Mouse (Mus musculus) ES-Bruce4 (cell line): ENCODE measurements at regions not wholly inside any gene's neighbourhood (a gene's known extent, or its start where the extent isn't known, plus 50 kb on each side); places are given as distances from the start of the nearest gene placed in this dataset.

Experiments
- H3K27ac ChIP-seq: 2 replicates; pipeline ENCODE4 v1.5.1; 2012; ENCODE audit warnings: low read length, inconsistent platforms; ENCODE audit not compliant: insufficient read depth
- H3K27me3 ChIP-seq: 2 replicates; pipeline ENCODE4 v1.6.1; 2012; ENCODE audit warnings: mild to moderate bottlenecking, low read length, inconsistent platforms; ENCODE audit not compliant: control insufficient read depth, poor library complexity, insufficient read depth, severe bottlenecking
- H3K36me3 ChIP-seq: 2 replicates; pipeline ENCODE4 v1.6.1; 2012; ENCODE audit warnings: inconsistent platforms, mild to moderate bottlenecking, low read length, moderate library complexity; ENCODE audit not compliant: control insufficient read depth, poor library complexity, insufficient read depth, severe bottlenecking
- H3K4me1 ChIP-seq: one replicate; pipeline ENCODE4 v1.8.1; 2011; ENCODE audit warnings: low read length; ENCODE audit not compliant: control insufficient read depth, insufficient read depth
- H3K4me3 ChIP-seq: 2 replicates; pipeline ENCODE4 v1.5.1; 2011; ENCODE audit warnings: low read depth, mild to moderate bottlenecking, low read length
- H3K9ac ChIP-seq: 2 replicates; pipeline ENCODE4 v1.6.1; 2012; ENCODE audit warnings: low read depth, mild to moderate bottlenecking, inconsistent platforms; ENCODE audit not compliant: poor library complexity, severe bottlenecking
- H3K9me3 ChIP-seq: replicated peaks from 2 replicates; pipeline ENCODE4 v1.6.1; 2012; ENCODE audit warnings: mild to moderate bottlenecking, low read length, inconsistent platforms; ENCODE audit not compliant: control insufficient read depth, poor library complexity, insufficient read depth, severe bottlenecking
- CTCF ChIP-seq: IDR thresholded peaks from one replicate; pipeline ENCODE4 v1.8.1; 2011; ENCODE audit warnings: low read depth, low read length
- EP300 ChIP-seq: IDR thresholded peaks from 2 replicates; pipeline ENCODE4 v1.6.1; 2011; ENCODE audit warnings: low read depth, low read length; ENCODE audit not compliant: insufficient read depth
- POLR2A ChIP-seq: IDR thresholded peaks from one replicate; pipeline ENCODE4 v1.8.1; 2011; ENCODE audit warnings: low read length; ENCODE audit not compliant: insufficient read depth

DNA sequence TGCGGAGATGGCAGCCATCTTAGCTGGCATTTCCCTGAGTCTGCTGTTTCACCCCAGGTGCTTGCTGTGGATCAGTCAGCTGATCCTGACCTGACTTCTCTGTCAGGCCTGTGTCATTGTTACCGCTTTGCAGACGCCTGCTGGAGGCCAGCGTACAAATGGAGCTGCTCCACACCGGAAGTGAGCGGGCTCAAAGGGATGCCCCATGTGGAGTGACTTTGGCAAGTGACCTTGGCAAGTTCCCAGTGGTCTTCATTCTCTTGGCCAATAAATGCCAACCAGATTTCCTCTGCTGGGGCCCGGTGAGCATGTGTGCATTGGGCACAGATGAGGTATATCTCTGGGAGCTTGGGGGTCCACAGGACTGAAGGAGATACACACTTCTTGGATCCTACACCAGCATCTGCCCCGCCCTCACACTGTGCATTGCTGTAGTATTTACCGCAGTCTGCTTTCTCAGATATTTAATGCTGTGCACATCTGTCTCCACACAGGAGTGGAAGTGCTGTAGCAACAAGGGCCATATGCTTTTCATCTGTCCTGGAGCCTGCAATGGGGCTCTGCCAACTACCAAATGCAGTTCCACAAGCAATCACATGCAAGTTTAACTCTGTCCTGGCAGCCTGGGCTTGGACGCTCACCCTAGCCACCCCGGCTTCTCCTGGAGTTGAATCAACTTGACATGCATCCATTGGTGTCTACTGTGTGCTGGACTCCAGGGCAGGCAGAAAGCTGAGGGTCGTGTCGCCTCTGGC is 202.7 kb downstream of the Cdh26 start:
- Histone ChIP-seq H3K9ac (no peak overlapping the region), H3K9me3 (no peaks in the 10 kb centered on the region), H3K4me1 (no peaks in the 10 kb centered on the region), H3K27ac (no peak overlapping the region), H3K4me3 (no peak overlapping the region), H3K36me3 (no peaks in the 10 kb centered on the region), H3K27me3 (no peaks in the 10 kb centered on the region)
- TF ChIP-seq POLR2A (no peak), CTCF (no peak), EP300 (no peak)

DNA sequence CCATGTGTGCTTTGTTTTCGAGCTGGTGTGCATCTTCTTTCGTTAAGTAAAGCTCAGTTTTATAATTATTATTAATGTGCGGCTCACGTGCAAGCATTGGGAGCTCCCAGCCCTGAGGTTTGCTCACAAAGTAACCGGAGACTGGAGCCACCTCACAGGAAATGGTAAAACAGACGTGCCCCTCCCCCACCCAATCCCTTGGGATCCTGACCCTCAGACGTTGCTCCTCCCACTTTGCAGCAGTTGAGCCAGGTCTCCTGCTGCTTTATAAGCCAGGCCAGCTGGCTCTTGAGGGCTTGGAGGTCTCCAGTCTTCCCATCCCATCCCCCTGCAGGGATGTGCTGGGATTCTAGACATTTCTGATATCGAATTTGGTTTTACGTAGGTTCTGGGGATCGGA is 203.8 kb downstream of the Cdh26 start:
- Histone ChIP-seq H3K27me3 (no peaks in the 10 kb centered on the region), H3K4me3 (no peak overlapping the region), H3K9me3 (no peaks in the 10 kb centered on the region), H3K27ac (no peak overlapping the region), H3K4me1 (no peaks in the 10 kb centered on the region), H3K36me3 (no peaks in the 10 kb centered on the region), H3K9ac (no peak overlapping the region)
- TF ChIP-seq CTCF: no peak
- no peak for TF ChIP-seq POLR2A
- peak; percentile 69; the same call in 1 of the 2 replicates for TF ChIP-seq EP300

DNA sequence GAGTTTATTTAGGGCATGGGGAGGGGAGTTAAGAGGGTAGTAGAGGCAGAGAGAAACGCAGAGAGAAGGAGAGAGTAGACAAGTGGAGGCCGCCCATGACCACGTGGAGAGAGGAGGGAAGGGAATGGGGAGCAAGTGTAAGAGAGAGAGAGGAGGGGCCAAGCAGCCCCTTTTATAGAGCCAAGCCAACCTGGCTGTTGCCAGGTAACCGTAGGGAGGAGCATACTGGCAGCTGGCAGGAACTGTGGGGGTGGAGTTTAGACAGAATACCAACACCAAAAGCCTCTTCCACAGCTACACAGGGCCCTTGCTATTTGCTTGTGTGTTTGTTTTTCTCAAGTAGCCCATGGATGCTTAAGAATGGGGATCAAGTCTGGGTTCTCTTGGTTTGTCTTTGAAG is 205.4 kb downstream of the Cdh26 start:
- H3K36me3 ChIP-seq: no peaks in the 10 kb centered on the region
- no peak overlapping the region for H3K4me3 ChIP-seq
- H3K27me3 ChIP-seq: no peaks in the 10 kb centered on the region
- TF ChIP-seq CTCF (no peak), EP300 (no peak)
- H3K4me1 ChIP-seq: no peaks in the 10 kb centered on the region
- no peaks in the 10 kb centered on the region for H3K9me3 ChIP-seq
- no peak overlapping the region for H3K27ac ChIP-seq
- no peak overlapping the region for H3K9ac ChIP-seq

DNA sequence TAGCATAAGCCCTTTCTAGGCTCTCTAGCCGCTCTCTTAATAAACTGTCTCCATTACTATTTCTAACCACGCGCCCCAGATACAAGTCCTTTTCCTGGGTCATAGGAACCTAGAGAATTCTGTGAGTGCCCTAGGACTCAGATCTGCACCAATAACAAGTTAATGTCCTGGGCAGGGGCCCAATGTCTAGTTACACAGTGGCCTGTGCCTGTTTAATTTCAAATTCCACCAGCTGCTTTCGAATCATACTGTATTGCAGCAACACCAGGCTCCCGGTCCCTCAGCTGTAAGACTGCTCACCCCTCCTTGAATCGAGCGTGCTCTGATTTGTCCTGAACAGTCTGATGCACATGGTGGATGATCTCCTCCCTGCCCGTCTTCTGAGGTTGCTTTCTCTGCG is 206.6 kb downstream of the Cdh26 start:
- Histone ChIP-seq H3K4me3 (no peak overlapping the region), H3K36me3 (no peaks in the 10 kb centered on the region), H3K9ac (no peak overlapping the region), H3K4me1 (no peaks in the 10 kb centered on the region), H3K27ac (no peak overlapping the region), H3K9me3 (no peaks in the 10 kb centered on the region), H3K27me3 (no peaks in the 10 kb centered on the region)
- TF ChIP-seq POLR2A (no peak), EP300 (no peak), CTCF (no peak)

DNA sequence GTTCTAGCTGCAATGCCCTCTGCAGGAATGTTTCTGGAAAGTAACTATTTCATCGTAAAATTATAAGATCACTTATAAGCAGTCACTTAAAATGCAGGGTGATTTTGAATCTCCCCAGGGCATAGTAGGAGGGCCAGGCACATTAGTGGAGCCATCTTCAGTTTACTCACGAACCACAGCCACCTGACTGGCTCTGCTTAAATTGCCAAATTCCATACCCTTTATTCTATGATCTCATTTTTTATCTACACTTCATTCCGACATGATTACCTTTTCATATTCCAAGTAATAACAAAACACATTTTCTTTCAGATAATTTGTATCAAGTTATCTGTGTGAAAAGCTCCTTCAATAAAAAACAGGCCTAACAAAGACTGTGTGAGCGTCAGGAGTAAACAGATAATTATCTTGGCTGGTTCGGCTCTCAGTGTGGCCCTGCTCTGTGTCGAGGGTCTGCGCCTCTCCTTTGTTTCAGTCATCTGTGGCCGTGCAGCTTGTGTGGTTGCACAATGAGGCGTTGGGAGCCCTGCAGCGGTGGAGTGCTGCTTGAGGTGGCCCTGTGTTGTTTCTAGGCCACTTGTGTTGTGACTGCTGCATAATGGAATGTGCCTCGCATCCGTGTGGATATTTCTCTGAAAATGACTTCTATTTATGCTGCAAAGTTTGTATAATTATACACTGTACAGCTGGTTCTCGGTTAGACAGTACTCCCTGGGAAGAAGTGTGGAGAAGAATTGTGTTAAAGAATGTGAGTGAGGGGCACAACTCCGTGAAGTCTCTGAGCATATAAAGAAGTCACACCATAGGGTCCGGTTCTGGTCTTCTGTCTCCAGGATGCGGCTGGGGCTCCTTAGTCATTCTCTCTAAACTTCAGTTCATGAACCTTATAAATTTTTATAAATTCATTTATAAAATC is 212.1 kb downstream of the Cdh26 start:
- Histone ChIP-seq H3K4me3 (no peak overlapping the region), H3K9ac (no peak overlapping the region), H3K36me3 (no peaks in the 10 kb centered on the region), H3K9me3 (no peaks in the 10 kb centered on the region), H3K4me1 (no peaks in the 10 kb centered on the region), H3K27ac (no peak overlapping the region), H3K27me3 (no peaks in the 10 kb centered on the region)
- TF ChIP-seq POLR2A (no peak), CTCF (no peak), EP300 (no peak)

DNA sequence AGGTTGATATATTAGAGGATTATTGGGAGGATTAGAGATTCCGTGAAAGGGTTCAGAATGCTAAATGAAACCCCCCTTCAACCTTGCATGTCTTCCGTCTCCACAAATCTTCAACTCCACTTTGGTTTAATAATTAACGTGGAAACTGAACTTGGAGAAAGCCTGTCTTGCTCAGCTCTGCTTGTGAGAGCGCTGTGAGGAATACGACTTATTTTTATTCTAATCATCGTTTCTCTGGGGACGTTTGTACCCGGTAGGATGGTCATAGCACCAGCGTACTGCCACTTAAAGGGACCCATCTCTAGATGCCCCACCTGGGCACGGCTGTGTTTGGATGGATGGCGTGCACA is 212.7 kb downstream of the Cdh26 start:
- Histone ChIP-seq H3K4me3 (no peak overlapping the region), H3K27me3 (no peaks in the 10 kb centered on the region), H3K36me3 (no peaks in the 10 kb centered on the region), H3K9ac (no peak overlapping the region), H3K4me1 (no peaks in the 10 kb centered on the region), H3K27ac (no peak overlapping the region), H3K9me3 (no peaks in the 10 kb centered on the region)
- TF ChIP-seq POLR2A (no peak), CTCF (no peak), EP300 (no peak)
